Mouse (Mus musculus): Measurements from ENCODE around the gene Mast4. TPM values are rescaled to one million over a fixed set of nuclear protein-coding genes. Genes with fewer than 3 reads are reported as not detected.

The Mast4 gene
- polyA plus RNA-seq, 1 experiment from 2014 or later, result 45.4 TPM

- Histone ChIP-seq H3K9ac (ENCODE audit: low read depth, low read length) (peak overlapping the region; percentile 76; the same call in 1 of the 2 replicates), H3K4me1 (ENCODE audit: control insufficient read depth, insufficient read depth, low read length) (peaks cover 20% of the 10 kb centered on the region), H3K4me2 (peak overlapping the region; percentile 60), H3K27me3 (ENCODE audit: control insufficient read depth, insufficient read depth, low read length) (no peaks in the 10 kb centered on the region), H3K36me3 (ENCODE audit: control insufficient read depth, insufficient read depth, low read length) (no peaks in the 10 kb centered on the region), H3K4me3 (ENCODE audit: low read depth, low read length) (peak overlapping the region; percentile 40), H3K9me3 (replicated peaks; ENCODE audit: control insufficient read depth, low read length) (no peaks in the 10 kb centered on the region), H3K27ac (ENCODE audit: low read depth, low read length) (peak overlapping the region; percentile 95)
- 0 out of 2 replicates have a peak, but pooled peaks have one; percentile 16 for ATAC-seq (replicated peaks; ENCODE audit: insufficient number of reproducible peaks, low FRiP score, low TSS enrichment)
- WGBS (ENCODE audit: insufficient replicate concordance), result 44% methylated on average over 19 of the region's 19 CpGs
Observed at GRCm38 (mm10) chr13:102958273-102959270, 375.7 kb downstream of the Mast4 start.

DNA sequence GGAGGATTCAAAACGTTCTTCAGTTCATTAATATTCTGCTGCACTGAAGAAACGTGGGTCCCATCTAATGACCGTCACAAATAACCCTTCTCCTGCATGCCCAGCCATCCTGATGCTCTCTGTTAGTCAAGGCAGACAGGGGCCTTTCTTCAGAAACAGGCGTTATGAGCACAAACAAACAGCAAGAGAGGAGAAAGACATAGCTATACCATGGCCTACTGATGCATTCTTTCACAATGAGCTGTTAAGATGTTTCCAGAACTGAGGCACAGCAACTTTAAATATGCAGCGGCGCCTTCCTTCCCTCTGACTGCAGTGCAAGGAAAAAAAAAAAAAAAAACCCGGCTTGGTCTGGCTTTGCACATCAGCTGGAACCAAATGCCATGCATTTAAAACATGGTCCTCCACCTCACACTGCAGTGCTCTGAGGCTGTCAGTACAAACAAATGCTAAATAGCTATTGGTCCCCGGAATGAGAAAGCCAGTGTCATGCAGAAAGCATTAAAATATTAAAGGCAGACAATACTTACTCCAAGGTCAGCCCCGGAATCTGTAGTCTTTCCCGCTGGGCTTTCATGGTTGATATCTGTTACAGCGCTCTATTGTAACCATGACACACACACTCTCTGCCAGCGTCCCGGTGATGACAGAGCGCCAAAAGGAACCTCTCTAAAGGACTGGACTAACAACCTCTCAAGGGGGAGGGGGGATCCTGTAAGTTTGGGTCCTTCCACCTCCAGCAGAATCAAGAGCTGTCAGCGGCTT, 376.6 kb downstream of the Mast4 start:
- H3K36me3 ChIP-seq (ENCODE audit: control insufficient read depth, insufficient read depth, low read length), result no peaks in the 10 kb centered on the region
- peak; percentile 78 for ATAC-seq (replicated peaks; ENCODE audit: insufficient number of reproducible peaks, low FRiP score, low TSS enrichment)
- H3K4me1 ChIP-seq (ENCODE audit: control insufficient read depth, insufficient read depth, low read length), result peaks cover 25% of the 10 kb centered on the region
- H3K27me3 ChIP-seq (ENCODE audit: control insufficient read depth, insufficient read depth, low read length), result no peaks in the 10 kb centered on the region
- peak overlapping the region; percentile 40 for H3K4me3 ChIP-seq (ENCODE audit: low read depth, low read length)
- H3K27ac ChIP-seq (ENCODE audit: low read depth, low read length), result peak overlapping the region; percentile 95
- H3K4me2 ChIP-seq, result peak overlapping the region; percentile 60
- H3K9me3 ChIP-seq (replicated peaks; ENCODE audit: control insufficient read depth, low read length), result no peaks in the 10 kb centered on the region
- peak overlapping the region; percentile 76 for H3K9ac ChIP-seq (ENCODE audit: low read depth, low read length)
- WGBS (ENCODE audit: insufficient replicate concordance), result 3% methylated on average over 15 of the region's 15 CpGs

DNA sequence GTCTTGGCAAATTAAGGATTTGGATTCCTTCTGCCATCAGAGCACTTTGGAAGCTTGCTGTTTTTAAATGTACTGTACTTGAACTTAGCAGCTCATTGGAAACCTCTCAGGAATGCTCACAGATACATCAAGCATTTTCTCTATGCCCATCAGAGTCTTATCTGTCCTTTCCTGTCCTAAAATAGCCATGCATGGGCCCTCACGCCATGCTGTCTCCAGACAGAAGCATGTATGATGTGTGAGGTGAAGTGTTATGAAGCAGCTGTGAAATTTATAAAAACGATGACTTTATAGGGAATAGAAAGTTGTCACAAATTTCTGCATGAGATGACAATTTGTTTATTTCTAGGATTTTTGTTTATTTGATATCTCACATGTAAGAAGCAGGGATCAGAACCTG, 378.8 kb downstream of the Mast4 start:
- Histone ChIP-seq H3K27me3 (ENCODE audit: control insufficient read depth, insufficient read depth, low read length) (no peaks in the 10 kb centered on the region), H3K9me3 (replicated peaks; ENCODE audit: control insufficient read depth, low read length) (no peaks in the 10 kb centered on the region), H3K4me1 (ENCODE audit: control insufficient read depth, insufficient read depth, low read length) (peaks cover 25% of the 10 kb centered on the region), H3K27ac (ENCODE audit: low read depth, low read length) (peak overlapping the region; percentile 22), H3K9ac (ENCODE audit: low read depth, low read length) (no peak overlapping the region), H3K4me2 (peak overlapping the region; percentile 6; the same call in 1 of the 2 replicates), H3K4me3 (ENCODE audit: low read depth, low read length) (no peak overlapping the region), H3K36me3 (ENCODE audit: control insufficient read depth, insufficient read depth, low read length) (no peaks in the 10 kb centered on the region)
- WGBS (ENCODE audit: insufficient replicate concordance), result 20% methylated on average over 2 of the region's 2 CpGs
- no peak; the same call in 1 of the 2 replicates for ATAC-seq (replicated peaks; ENCODE audit: insufficient number of reproducible peaks, low FRiP score, low TSS enrichment)

GRCm38 (mm10) chr13:102949756-102950155, 384.5 kb downstream of the Mast4 start:
- peaks cover 36% of the 10 kb centered on the region for H3K4me1 ChIP-seq (ENCODE audit: control insufficient read depth, insufficient read depth, low read length)
- H3K9ac ChIP-seq (ENCODE audit: low read depth, low read length), result no peak overlapping the region
- H3K4me2 ChIP-seq, result no peak overlapping the region
- H3K27ac ChIP-seq (ENCODE audit: low read depth, low read length), result peak overlapping the region; percentile 29; the same call in 1 of the 2 replicates
- WGBS (ENCODE audit: insufficient replicate concordance), result 83% methylated on average over 7 of the region's 7 CpGs
- no peaks in the 10 kb centered on the region for H3K9me3 ChIP-seq (replicated peaks; ENCODE audit: control insufficient read depth, low read length)
- H3K4me3 ChIP-seq (ENCODE audit: low read depth, low read length), result no peak overlapping the region
- no peaks in the 10 kb centered on the region for H3K27me3 ChIP-seq (ENCODE audit: control insufficient read depth, insufficient read depth, low read length)
- H3K36me3 ChIP-seq (ENCODE audit: control insufficient read depth, insufficient read depth, low read length), result no peaks in the 10 kb centered on the region
- no peak for ATAC-seq (replicated peaks; ENCODE audit: insufficient number of reproducible peaks, low FRiP score, low TSS enrichment)

- no peak overlapping the region for H3K4me2 ChIP-seq
- no peak for ATAC-seq (replicated peaks; ENCODE audit: insufficient number of reproducible peaks, low FRiP score, low TSS enrichment)
- peaks cover 34% of the 10 kb centered on the region for H3K4me1 ChIP-seq (ENCODE audit: control insufficient read depth, insufficient read depth, low read length)
- H3K9ac ChIP-seq (ENCODE audit: low read depth, low read length), result no peak overlapping the region
- WGBS (ENCODE audit: insufficient replicate concordance), result 47% methylated on average over 3 of the region's 3 CpGs
- peak overlapping the region; percentile 79 for H3K27ac ChIP-seq (ENCODE audit: low read depth, low read length)
- no peak overlapping the region for H3K4me3 ChIP-seq (ENCODE audit: low read depth, low read length)
- H3K27me3 ChIP-seq (ENCODE audit: control insufficient read depth, insufficient read depth, low read length), result no peaks in the 10 kb centered on the region
- H3K36me3 ChIP-seq (ENCODE audit: control insufficient read depth, insufficient read depth, low read length), result no peaks in the 10 kb centered on the region
- no peaks in the 10 kb centered on the region for H3K9me3 ChIP-seq (replicated peaks; ENCODE audit: control insufficient read depth, low read length)
Observed at GRCm38 (mm10) chr13:102948966-102949365, 385.3 kb downstream of the Mast4 start.

DNA sequence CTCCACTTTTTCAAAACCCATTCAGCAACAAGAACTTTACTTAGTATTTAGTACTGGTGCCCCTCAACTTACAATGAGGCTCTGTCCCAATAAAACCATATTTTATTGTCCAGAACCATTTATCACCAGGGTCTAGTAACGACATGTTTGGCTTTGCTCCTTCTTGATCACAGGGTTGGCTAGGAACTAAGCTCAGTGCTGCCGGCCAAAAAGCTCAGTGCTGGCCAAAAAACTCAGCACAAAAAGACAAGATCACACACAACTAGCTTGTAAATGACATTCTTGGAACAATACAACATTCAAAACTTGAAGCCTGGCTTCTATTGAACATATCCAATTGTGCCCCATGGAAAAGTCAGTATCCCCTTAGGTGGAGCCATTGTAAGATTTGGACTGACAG, 386.8 kb downstream of the Mast4 start:
- Histone ChIP-seq H3K36me3 (ENCODE audit: control insufficient read depth, insufficient read depth, low read length) (no peaks in the 10 kb centered on the region), H3K4me1 (ENCODE audit: control insufficient read depth, insufficient read depth, low read length) (peaks cover 27% of the 10 kb centered on the region), H3K27me3 (ENCODE audit: control insufficient read depth, insufficient read depth, low read length) (no peaks in the 10 kb centered on the region), H3K4me2 (no peak overlapping the region), H3K4me3 (ENCODE audit: low read depth, low read length) (no peak overlapping the region), H3K9me3 (replicated peaks; ENCODE audit: control insufficient read depth, low read length) (no peaks in the 10 kb centered on the region), H3K9ac (ENCODE audit: low read depth, low read length) (no peak overlapping the region), H3K27ac (ENCODE audit: low read depth, low read length) (no peak overlapping the region)
- WGBS (ENCODE audit: insufficient replicate concordance), result 87% methylated on average over 2 of the region's 2 CpGs
- ATAC-seq (replicated peaks; ENCODE audit: insufficient number of reproducible peaks, low FRiP score, low TSS enrichment), result no peak

DNA sequence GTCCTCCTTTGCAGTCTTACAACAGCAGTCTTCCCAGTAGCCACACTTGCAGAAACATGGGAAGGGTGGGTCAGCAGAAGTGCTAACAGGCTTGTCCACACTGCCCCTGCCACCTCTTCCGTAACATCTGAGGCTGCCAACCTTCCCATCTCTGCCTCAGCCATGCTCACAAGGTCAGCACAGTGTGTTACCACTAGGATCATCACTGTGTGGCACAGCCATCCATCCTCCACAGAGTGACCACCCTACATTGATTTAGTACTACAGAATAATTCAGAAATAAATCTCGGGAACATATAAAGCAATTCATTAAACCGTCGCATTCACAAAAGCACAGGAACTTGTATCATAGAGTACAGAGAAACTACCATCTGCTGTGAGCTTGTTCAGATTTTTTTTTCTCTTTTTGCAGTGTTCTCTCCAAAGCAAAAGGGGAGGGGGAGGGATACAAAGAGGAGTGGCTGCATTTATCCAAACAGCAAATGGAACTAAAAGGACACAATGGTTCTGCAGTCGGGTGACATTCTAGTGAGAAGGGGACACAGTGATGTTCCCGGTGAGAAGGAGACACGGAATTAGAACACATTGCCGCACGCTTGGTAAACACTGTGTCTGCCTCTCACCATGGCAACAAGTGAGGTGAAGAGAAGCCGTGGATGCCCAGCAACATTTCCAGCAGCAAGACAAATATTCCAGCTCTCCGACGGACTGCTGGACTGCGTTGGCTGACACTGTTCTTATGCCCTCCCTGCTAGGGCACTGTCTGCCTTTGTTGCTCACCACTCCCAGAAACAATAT, 388.1 kb downstream of the Mast4 start:
- Histone ChIP-seq H3K27ac (ENCODE audit: low read depth, low read length) (peak overlapping the region; percentile 50), H3K4me1 (ENCODE audit: control insufficient read depth, insufficient read depth, low read length) (peaks cover 27% of the 10 kb centered on the region), H3K4me3 (ENCODE audit: low read depth, low read length) (no peak overlapping the region), H3K9me3 (replicated peaks; ENCODE audit: control insufficient read depth, low read length) (no peaks in the 10 kb centered on the region), H3K36me3 (ENCODE audit: control insufficient read depth, insufficient read depth, low read length) (no peaks in the 10 kb centered on the region), H3K4me2 (peak overlapping the region; percentile 8), H3K27me3 (ENCODE audit: control insufficient read depth, insufficient read depth, low read length) (no peaks in the 10 kb centered on the region), H3K9ac (ENCODE audit: low read depth, low read length) (peak overlapping the region; percentile 52; the same call in 1 of the 2 replicates)
- no peak for ATAC-seq (replicated peaks; ENCODE audit: insufficient number of reproducible peaks, low FRiP score, low TSS enrichment)
- WGBS (ENCODE audit: insufficient replicate concordance), result 73% methylated on average over 13 of the region's 13 CpGs

DNA sequence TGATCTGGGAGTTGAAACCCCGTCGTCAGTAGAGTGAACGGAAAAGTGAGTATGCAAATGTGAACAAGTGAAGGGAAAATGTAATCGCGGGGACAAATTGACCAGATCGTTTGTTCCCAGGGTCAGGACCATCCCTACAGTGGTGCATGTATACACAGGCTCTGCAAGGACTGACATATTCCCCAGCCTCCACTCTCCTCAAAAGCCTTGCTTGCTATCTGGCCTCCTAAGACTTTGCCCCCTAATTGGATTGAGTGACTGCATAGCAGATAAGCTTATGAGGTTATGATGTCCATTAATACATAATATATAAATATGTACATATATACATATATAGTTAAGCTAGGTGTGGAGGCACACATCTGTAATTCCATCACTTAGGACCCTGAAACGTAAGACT, 388.8 kb downstream of the Mast4 start:
- 83% methylated on average over 7 of the region's 7 CpGs for WGBS (ENCODE audit: insufficient replicate concordance)
- no peak overlapping the region for H3K4me2 ChIP-seq
- no peaks in the 10 kb centered on the region for H3K36me3 ChIP-seq (ENCODE audit: control insufficient read depth, insufficient read depth, low read length)
- peaks cover 27% of the 10 kb centered on the region for H3K4me1 ChIP-seq (ENCODE audit: control insufficient read depth, insufficient read depth, low read length)
- ATAC-seq (replicated peaks; ENCODE audit: insufficient number of reproducible peaks, low FRiP score, low TSS enrichment), result no peak
- H3K4me3 ChIP-seq (ENCODE audit: low read depth, low read length), result no peak overlapping the region
- no peak overlapping the region for H3K27ac ChIP-seq (ENCODE audit: low read depth, low read length)
- H3K27me3 ChIP-seq (ENCODE audit: control insufficient read depth, insufficient read depth, low read length), result no peaks in the 10 kb centered on the region
- H3K9me3 ChIP-seq (replicated peaks; ENCODE audit: control insufficient read depth, low read length), result no peaks in the 10 kb centered on the region
- no peak overlapping the region for H3K9ac ChIP-seq (ENCODE audit: low read depth, low read length)
